Mouse (Mus musculus) hindbrain, postnatal 0 days (tissue): ENCODE results near the gene Nepro. TPM values are rescaled to one million over a fixed set of nuclear protein-coding genes. Genes with fewer than 3 reads are reported as not detected.

Experiments used
- ATAC-seq: fragments of 200-750 bp; cut with Nextera tagmentation; 2 replicates; pipeline ENCODE4 v1.8.0; 2017; ENCODE audit warnings: mild to moderate bottlenecking, moderate TSS enrichment, moderate library complexity
- DNase-seq: peaks from one replicate; pipeline ENCODE4 v3.0.0-alpha.2; 2015; ENCODE audit warnings: low spot score
- H3K27ac ChIP-seq: fragments of 300-500 bp; sonication (generic); 2 replicates; pipeline ENCODE4 v1.5.1; 2014; ENCODE audit warnings: mild to moderate bottlenecking
- H3K27me3 ChIP-seq: fragments of 300-500 bp; sonication (generic); 2 replicates; pipeline ENCODE4 v1.6.1; 2014; ENCODE audit warnings: low read length, mixed read lengths; ENCODE audit not compliant: insufficient read depth
- H3K36me3 ChIP-seq: fragments of 300-500 bp; sonication (generic); 2 replicates; pipeline ENCODE4 v1.6.1; 2014; ENCODE audit warnings: low read length, mixed read lengths; ENCODE audit not compliant: insufficient read depth
- H3K4me1 ChIP-seq: fragments of 300-500 bp; sonication (generic); 2 replicates; pipeline ENCODE4 v1.6.1; 2014; ENCODE audit warnings: antibody characterized with exemption, low read length, mixed read lengths; ENCODE audit not compliant: insufficient read depth
- H3K4me2 ChIP-seq: fragments of 300-500 bp; sonication (generic); 2 replicates; pipeline ENCODE4 v1.6.1; 2014; ENCODE audit warnings: low read depth, mild to moderate bottlenecking, low read length, moderate library complexity, mixed read lengths
- H3K4me3 ChIP-seq: fragments of 300-500 bp; sonication (generic); 2 replicates; pipeline ENCODE4 v1.5.1; 2014; ENCODE audit warnings: low read length
- H3K9ac ChIP-seq: fragments of 300-500 bp; sonication (generic); replicated peaks from 2 replicates; pipeline ENCODE4 v1.6.1; 2014; ENCODE audit warnings: mild to moderate bottlenecking, low read length, moderate library complexity, mixed read lengths
- H3K9me3 ChIP-seq: fragments of 300-500 bp; sonication (generic); 2 replicates; pipeline ENCODE4 v1.6.1; 2016; ENCODE audit warnings: low read length, mixed read lengths
- CTCF ChIP-seq: IDR thresholded peaks from 2 replicates; pipeline ENCODE4 v1.5.1; 2016; ENCODE audit warnings: antibody characterized with exemption, control low read depth, low read depth
- whole genome bisulfite sequencing: fragments of 180-500 bp; shearing (Covaris S2); extraction: QIAGEN DNeasy Blood & Tissue Kit; methylation state at CpG from one replicate; pipeline ENCODE4 v1.1.7; 2014; 5-methylcytosine and 5-hydroxymethylcytosine counted together
- polyA plus RNA-seq: library from polyadenylated mRNA; unstranded; fragments of >200 nt; fragmentation: Nextera tagmentation; extraction: Ambion mirVana; gene quantifications from 2 replicates; pipeline ENCODE4 v1.2.1, GENCODE M21; 2015
- total RNA-seq: library from RNA; depleted of rRNA; stranded (reverse); fragments of >200 nt; gene quantifications from 2 replicates; pipeline ENCODE4 v1.2.3, GENCODE M21; 2014

The Nepro gene
- total and polyA plus RNA-seq, 2 experiments from 2014 or later, result 3.2 to 3.5 TPM

- H3K27ac ChIP-seq, result no peak overlapping the region
- TF ChIP-seq CTCF, result no peak
- no peak overlapping the region for H3K4me3 ChIP-seq
- H3K27me3 ChIP-seq, result no peaks in the 10 kb centered on the region
- ATAC-seq, result no peak
- H3K9me3 ChIP-seq, result no peaks in the 10 kb centered on the region
- no peak overlapping the region for H3K9ac ChIP-seq
- H3K36me3 ChIP-seq, result peaks cover 58% of the 10 kb centered on the region
- H3K4me1 ChIP-seq, result no peaks in the 10 kb centered on the region
- WGBS, result 85% methylated on average over 4 of the region's 4 CpGs
- H3K4me2 ChIP-seq, result no peak overlapping the region
- DNase-seq, result no peak
Measured at GRCm38 (mm10) chr16:44736118-44736517, 12.0 kb downstream of the Nepro start.

- TF ChIP-seq CTCF, result peak; percentile 32; the same call in 1 of the 2 replicates
- H3K4me3 ChIP-seq, result no peak overlapping the region
- H3K9ac ChIP-seq, result no peak overlapping the region
- H3K4me2 ChIP-seq, result no peak overlapping the region
- peaks cover 13% of the 10 kb centered on the region for H3K4me1 ChIP-seq
- WGBS, result 94% methylated on average over 1 of the region's 1 CpGs
- no peaks in the 10 kb centered on the region for H3K9me3 ChIP-seq
- no peak overlapping the region for H3K27ac ChIP-seq
- H3K36me3 ChIP-seq, result peaks cover 23% of the 10 kb centered on the region
- DNase-seq (peak; percentile 23), ATAC-seq (no peak)
- H3K27me3 ChIP-seq, result no peaks in the 10 kb centered on the region
Measured at GRCm38 (mm10) chr16:44742753-44743152, 18.7 kb downstream of the Nepro start.

DNA sequence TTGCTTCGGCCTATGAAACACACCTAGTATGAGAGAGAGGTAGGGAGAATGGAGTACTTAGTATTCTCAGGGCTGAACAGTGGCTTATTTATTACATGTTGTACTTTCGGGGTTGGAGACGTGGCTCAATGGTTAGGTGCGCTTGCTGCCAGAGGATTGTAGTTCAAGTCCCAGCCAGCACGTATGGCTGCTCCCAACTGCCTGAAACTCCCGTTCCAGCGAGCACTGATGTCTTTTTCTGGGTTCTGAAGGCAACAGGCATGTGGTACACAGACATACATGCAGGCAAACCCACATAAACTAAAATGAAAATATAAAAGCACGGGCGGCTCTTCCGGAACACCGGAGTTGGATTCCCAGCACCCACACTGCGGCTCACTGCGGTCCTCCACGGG lies 21.4 kb downstream of the Nepro start:
- Histone ChIP-seq H3K27me3 (no peaks in the 10 kb centered on the region), H3K4me3 (peak overlapping the region; percentile 83), H3K4me1 (peaks cover 13% of the 10 kb centered on the region), H3K9ac (peak overlapping the region; percentile 93), H3K27ac (peak overlapping the region; percentile 97), H3K36me3 (peaks cover 7% of the 10 kb centered on the region; the same call in 1 of the 2 replicates), H3K9me3 (no peaks in the 10 kb centered on the region), H3K4me2 (peak overlapping the region; percentile 79)
- no peak for TF ChIP-seq CTCF
- WGBS, result 9% methylated on average over 14 of the region's 14 CpGs
- ATAC-seq, result peak; percentile 46; the same call in 1 of the 2 replicates
- no peak for DNase-seq

DNA sequence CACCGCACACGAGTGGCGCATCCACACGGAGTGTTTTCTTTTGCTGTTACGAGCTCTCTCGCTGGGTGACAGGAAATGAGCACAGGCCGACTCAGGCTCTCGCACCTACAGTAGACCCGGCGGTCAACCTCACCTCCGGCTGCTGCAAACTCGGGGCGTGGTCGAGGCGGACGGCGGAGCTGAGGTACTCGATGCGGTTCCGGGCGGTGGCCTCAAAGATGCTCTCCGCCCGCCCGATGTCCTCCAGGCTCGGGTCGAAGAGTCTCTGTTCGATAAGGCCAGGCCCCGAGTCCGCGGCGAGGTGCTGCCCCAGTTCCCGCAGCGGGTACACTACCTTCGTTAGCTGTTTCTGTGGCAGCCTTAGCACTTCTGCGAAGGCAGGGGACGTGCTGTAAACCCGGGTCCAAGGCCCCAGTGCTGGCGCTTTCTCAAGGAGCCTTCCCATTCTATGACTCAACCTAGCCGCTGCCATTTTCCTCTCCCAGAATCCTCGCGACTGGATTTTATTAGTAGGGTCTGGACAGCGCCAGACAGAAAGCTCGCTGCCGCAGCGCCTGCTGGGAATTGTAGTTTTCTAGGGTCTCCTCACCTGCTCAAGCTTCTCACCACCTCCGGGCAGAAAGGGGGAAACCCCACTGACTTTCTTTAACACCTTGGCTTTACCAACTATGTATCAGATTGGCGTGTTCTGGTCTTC lies 21.9 kb downstream of the Nepro start, which contains the start of gene Gtpbp8:
Gene Gtpbp8 (minus strand): TSS at position 498 of the 697 bp plus-strand sequence.
- WGBS, result under 1% methylated on average over 47 of the region's 47 CpGs
- DNase-seq (peak; percentile 95), ATAC-seq (peak; percentile 96)
- no peaks in the 10 kb centered on the region for H3K27me3 ChIP-seq
- peak within 1 kb of the TSS; percentile 97 for H3K27ac ChIP-seq
- TF ChIP-seq CTCF, result 0 out of 2 replicates have a peak, but pooled peaks have one; percentile 9
- peaks cover 7% of the 10 kb centered on the region; the same call in 1 of the 2 replicates for H3K36me3 ChIP-seq
- no peaks in the 10 kb centered on the region for H3K9me3 ChIP-seq
- H3K4me3 ChIP-seq, result peak within 1 kb of the TSS; percentile 83
- H3K4me2 ChIP-seq, result peak within 1 kb of the TSS; percentile 79
- peak within 1 kb of the TSS; percentile 93 for H3K9ac ChIP-seq
- peaks cover 13% of the 10 kb centered on the region for H3K4me1 ChIP-seq

DNA sequence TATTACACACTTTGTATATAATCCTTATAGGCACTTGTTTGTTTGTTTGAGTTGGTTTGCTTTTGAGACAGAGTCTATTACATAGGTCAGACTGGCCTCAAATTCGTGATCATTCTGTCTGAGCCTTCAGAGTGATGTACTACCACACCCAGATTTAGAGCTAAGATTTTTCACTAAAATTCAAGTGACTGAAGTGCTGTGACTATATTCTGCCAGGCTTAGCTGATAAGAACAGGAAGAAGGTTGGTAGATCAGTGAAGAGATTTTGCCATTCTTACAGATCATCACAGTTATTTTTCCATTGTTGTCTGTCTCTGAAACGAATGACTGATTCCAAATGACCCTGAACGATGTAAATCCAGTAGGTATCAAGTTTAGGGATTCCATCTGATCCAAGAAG lies 23.9 kb downstream of the Nepro start:
- H3K27me3 ChIP-seq, result no peaks in the 10 kb centered on the region
- TF ChIP-seq CTCF, result no peak
- H3K4me1 ChIP-seq, result peaks cover 13% of the 10 kb centered on the region
- no peaks in the 10 kb centered on the region for H3K9me3 ChIP-seq
- no peak for DNase-seq
- H3K36me3 ChIP-seq, result no peaks in the 10 kb centered on the region
- no peak for ATAC-seq
- H3K9ac ChIP-seq, result no peak overlapping the region
- H3K27ac ChIP-seq, result no peak overlapping the region
- H3K4me3 ChIP-seq, result no peak overlapping the region
- 55% methylated on average over 3 of the region's 3 CpGs for WGBS
- no peak overlapping the region for H3K4me2 ChIP-seq

DNA sequence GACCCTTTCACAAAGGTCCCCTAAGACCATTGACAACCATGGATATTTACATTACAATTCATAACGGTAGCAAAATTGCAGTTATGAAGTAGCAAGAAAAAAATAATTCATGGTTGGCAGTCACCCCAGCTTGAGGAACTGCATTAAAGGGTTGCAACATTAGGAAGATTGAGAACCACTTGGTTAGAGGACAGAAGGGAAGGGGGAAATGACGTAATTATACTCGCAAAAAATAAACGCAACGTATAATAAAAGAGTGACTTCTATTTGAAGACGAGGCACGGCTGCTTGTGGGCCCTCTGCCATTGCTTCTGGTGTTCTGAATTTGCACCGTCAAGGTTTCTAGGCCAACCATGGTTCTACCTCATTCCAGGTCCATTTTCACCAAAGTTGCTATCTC lies 33.6 kb downstream of the Nepro start:
- ATAC-seq, result no peak
- 89% methylated on average over 8 of the region's 8 CpGs for WGBS
- H3K4me3 ChIP-seq, result no peak overlapping the region

DNA sequence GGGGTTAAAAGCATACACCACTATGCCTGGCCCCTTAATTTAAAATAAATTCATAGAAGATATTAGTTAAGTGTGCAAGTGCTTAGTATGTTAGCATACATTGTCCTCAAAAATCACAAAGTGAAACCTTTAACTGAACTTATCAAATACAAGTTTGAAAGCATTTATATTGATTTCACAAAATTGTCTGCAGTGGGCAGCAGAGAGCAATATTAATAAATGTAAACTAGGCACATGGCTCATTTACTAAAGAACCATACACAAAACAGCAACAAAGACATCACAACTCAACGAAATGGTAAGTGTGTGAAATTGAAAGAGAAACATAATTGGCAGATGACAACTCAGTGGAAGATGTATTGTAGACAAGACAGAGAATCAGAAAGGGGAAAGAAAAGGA lies 37.7 kb downstream of the Nepro start:
- TF ChIP-seq CTCF, result peak; percentile 36
- H3K9me3 ChIP-seq, result no peaks in the 10 kb centered on the region
- H3K4me1 ChIP-seq, result no peaks in the 10 kb centered on the region
- no peak overlapping the region for H3K4me3 ChIP-seq
- no peaks in the 10 kb centered on the region for H3K27me3 ChIP-seq
- WGBS, result 64% methylated on average over 1 of the region's 1 CpGs
- peak; percentile 27 for DNase-seq
- no peak overlapping the region for H3K9ac ChIP-seq
- H3K36me3 ChIP-seq, result no peaks in the 10 kb centered on the region
- no peak overlapping the region for H3K27ac ChIP-seq
- no peak overlapping the region for H3K4me2 ChIP-seq
- ATAC-seq, result no peak

More for the DNA sequence above, 33.6 kb downstream of the Nepro start:
- Histone ChIP-seq H3K4me2 (no peak overlapping the region), H3K27me3 (no peaks in the 10 kb centered on the region), H3K9me3 (no peaks in the 10 kb centered on the region), H3K27ac (no peak overlapping the region), H3K36me3 (no peaks in the 10 kb centered on the region), H3K9ac (no peak overlapping the region), H3K4me1 (no peaks in the 10 kb centered on the region)
- TF ChIP-seq CTCF, result no peak
- DNase-seq, result no peak
